Mouse (Mus musculus) mouse embryonic stem cell (cell line): Measurements from ENCODE around the gene Zfyve9.

Experiments
- in situ Hi-C, 2 experiments: fragments of 300-500 bp; cut with MboI; formaldehyde crosslinking; loops; 1 replicate in 1 of 2; 3 replicates in 1 of 2; pipeline ENCODE4 v1.14.3; 2019 to 2020; ENCODE audit warnings: low sequenced_read_pairs in 2 of 2, low pct_unique_long_range_greater_than_20kb in 1 of 2, mixed read lengths in 1 of 2; ENCODE audit not compliant: unreplicated experiment in 1 of 2

The Zfyve9 gene

GRCm38 (mm10) chr4:108780057-108780863 is at the start of gene Zfyve9:
TSS of gene Zfyve9 (minus strand) at chr4:108780798.
- in situ Hi-C loops: no loop called here

- in situ Hi-C loops: no loop called here
These were observed 46.0 kb upstream of the Zfyve9 start for GRCm38 (mm10) chr4:108826643-108827042.

- in situ Hi-C loops: no loop called here
These were observed 45.5 kb upstream of the Zfyve9 start for GRCm38 (mm10) chr4:108826096-108826495.

GRCm38 (mm10) chr4:108825677-108826076 is 45.1 kb upstream of the Zfyve9 start:
- in situ Hi-C loops: no loop called here

GRCm38 (mm10) chr4:108811550-108811949 is 31.0 kb upstream of the Zfyve9 start:
- in situ Hi-C loops: no loop called here

- in situ Hi-C loops: no loop called here
These were observed 30.5 kb upstream of the Zfyve9 start for GRCm38 (mm10) chr4:108811142-108811541.

GRCm38 (mm10) chr4:108803535-108803934 is 22.9 kb upstream of the Zfyve9 start:
- in situ Hi-C loops: no loop called here

- in situ Hi-C loops: no loop called here
These were observed 17.7 kb upstream of the Zfyve9 start for GRCm38 (mm10) chr4:108798083-108798830.

GRCm38 (mm10) chr4:108796701-108797100 is 16.1 kb upstream of the Zfyve9 start:
- in situ Hi-C loops: no loop called here

GRCm38 (mm10) chr4:108793941-108794340 is 13.3 kb upstream of the Zfyve9 start:
- in situ Hi-C loops: no loop called here

- in situ Hi-C loops: no loop called here
These were observed 9.9 kb upstream of the Zfyve9 start for GRCm38 (mm10) chr4:108790507-108790906.

- in situ Hi-C loops: no loop called here
These were observed 8.8 kb upstream of the Zfyve9 start for GRCm38 (mm10) chr4:108789258-108789936.

- in situ Hi-C loops: no loop called here
These were observed 2.0 kb upstream of the Zfyve9 start for GRCm38 (mm10) chr4:108782421-108783085.

- in situ Hi-C loops: no loop called here
These were observed 998 bp upstream of the Zfyve9 start for GRCm38 (mm10) chr4:108781596-108781995.

- in situ Hi-C loops: no loop called here
These were observed 237 bp upstream of the Zfyve9 start for GRCm38 (mm10) chr4:108780864-108781205.

GRCm38 (mm10) chr4:108779763-108780056 is 888 bp downstream of the Zfyve9 start:
- in situ Hi-C loops: no loop called here

GRCm38 (mm10) chr4:108768527-108768926 is 12.1 kb downstream of the Zfyve9 start:
- in situ Hi-C loops: no loop called here

- in situ Hi-C loops: no loop called here
These were observed 21.0 kb downstream of the Zfyve9 start for GRCm38 (mm10) chr4:108759583-108759982.
